Mouse (Mus musculus): ENCODE results near the gene Gipc1. TPM values are rescaled to one million over a fixed set of nuclear protein-coding genes. Genes with fewer than 3 reads are reported as not detected.

The Gipc1 gene
- 65.1 TPM for polyA plus RNA-seq (2017; shearing (Covaris generic))

DNA sequence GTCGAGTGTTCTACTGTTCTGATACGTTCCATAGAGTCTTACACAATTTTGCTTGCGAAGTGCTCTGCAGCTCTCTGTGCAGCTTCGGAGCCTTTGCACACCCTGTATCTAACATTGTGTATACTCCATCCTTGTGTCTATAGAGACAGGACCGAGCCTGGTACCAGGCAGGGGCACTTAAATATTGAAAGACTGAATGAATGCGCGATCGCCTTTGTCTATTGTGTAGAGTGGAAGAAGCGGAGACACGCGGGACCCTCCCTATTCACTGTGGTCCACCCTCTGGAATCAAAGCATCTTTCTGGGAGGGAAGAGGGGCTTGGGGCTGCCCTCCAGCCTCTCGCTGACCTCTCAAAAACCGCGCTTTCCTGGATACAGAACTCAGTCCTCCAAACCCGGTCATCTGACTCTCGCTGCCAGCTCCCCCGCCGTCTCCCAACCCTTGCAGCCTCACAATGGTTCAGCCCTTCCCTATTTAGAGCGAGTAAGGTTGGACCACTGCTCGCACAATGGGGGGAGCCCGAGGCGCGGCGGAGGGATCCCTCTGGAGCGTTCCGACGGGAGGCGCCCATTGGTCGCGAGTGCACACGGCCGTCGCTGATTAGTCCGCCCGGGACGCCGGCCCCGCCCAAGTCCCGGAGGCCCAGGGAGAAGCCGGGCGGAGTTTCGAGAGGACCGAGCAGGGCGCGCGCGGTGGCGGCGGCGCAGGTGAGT is at the start of gene Gipc1:
Gipc1 (plus strand) TSS at position 648 of the 714 bp plus-strand sequence.

DNA sequence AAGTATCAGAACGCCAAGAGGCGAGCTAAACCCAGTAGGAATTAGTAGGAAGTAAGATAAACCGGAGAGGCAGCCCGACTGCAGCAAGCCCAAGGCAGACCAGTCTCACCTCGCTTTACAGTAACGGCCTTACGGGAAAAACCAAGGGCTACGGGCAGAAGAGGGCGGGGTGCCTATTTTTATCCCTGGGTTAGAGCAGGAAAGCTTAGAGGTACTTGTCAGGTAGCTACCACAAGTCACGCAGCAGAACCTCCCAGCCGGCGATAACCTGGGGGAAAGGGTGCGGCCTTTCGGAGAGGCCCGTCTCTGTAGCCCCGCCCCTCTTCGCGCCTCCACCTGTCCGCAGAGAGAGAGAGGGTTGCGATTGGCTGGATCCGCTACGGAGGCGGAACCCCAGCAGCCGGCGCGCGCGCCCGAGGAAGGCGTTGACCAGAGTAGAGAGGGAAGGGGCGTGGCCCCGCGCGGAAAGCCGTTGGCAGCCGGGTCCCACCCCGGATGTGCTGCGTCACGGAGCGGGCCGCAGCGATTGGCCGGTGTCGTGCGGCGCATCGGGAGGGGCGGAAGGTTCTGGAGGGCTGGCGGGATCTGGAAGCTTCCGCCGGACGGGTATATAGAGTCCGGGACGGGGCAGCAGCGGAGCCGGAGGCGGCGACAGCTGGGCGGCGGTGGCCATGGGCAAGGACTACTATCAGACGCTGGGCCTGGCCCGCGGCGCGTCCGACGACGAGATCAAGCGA is 44.6 kb upstream of the Gipc1 start, which contains the start of the genes Tecr and Dnajb1:
Tecr (minus strand) TSS at position 311 of the 737 bp plus-strand sequence.
Dnajb1 (plus strand) TSS at position 533 of the 737 bp plus-strand sequence.

DNA sequence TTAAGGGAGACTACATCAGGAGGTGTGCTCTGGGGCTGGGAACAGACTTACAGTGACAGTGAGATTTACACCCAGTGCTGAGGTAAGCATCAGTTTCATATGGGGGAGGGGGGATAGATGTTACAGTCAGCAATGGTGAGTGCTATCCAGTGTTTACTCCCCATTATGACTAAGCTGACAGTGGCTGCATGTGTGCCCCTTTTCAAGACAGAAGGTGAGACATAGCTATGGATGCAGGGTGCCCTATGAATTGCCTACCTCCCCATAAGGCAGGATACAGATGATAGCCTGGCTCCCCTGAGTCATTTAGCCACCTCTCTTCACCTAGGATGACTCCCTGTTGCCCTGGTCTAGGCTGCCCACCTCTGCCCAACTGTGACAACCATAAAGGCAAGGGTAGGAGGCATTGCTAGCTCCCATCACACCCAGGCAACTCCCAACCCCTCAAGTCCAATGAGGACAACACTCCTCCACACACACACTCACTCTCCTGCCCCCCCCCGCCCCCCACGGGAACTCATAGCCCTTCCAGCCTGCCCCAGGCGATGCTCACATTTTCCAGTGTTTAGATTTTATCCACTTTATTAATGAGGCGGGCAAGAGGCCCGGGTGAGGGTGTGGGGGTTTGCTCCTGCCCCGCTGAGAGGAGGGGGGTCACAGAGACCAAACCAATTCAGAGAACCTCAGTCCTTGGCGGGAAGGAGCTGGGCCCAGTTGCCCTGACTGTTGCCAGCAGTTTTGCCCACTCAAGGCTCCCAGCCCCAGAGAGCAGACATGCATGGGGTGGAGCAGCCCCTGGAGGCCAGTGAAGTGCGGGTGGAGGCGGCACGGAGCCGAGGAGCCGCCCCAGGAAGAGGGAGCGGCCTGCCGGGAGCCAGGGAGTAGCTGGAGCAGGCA is 13.7 kb downstream of the Gipc1 start, which contains the start of gene Ptger1:
Ptger1 (plus strand) TSS at position 710 of the 897 bp plus-strand sequence.

DNA sequence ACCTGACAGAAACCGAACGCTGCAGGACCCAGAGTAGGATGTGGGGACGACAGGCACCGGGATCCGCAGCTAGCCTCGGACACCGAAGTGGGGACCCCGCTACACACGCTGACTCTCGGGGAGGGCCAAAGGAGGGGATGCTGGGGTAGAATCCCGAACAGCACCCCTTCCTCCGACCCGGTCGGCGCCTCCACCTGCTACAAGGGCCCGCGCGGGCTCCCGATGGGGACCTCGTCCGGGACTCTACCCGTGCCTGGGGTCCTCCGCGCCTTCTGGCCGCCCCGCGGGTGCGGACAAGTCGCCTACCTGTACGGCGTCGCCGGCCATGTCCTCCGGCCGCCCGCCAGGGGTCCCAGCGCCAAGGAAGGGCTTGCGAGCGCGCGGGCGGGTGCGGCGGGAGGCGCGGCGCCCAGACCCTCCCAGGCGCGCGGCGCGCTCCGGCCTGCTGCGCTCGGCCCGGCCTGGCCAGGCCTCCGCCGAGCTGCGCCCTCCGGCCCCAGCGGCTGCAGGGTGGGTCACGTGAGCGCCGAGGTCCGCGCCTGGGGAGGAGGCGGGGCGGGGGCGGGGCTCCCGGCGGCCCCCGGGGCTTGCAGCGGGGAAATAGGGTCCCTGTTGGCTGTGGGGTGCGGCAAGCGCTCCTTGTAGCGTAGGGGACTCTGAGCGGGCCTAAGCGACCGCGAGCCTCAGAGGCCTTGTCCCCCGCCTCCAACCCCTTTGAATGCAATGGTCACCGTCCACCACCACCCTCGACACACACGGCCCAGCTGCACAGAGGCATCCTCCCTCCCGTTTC is 46.4 kb downstream of the Gipc1 start, which contains the start of gene Pkn1:
Pkn1 (minus strand) TSS at position 519 of the 793 bp plus-strand sequence.

Other genes starting within 250 kb of the Gipc1 start
- 27.8 TPM for gene Scoc, start 194.3 kb upstream of the Gipc1 start, polyA plus RNA-seq (2017; shearing (Covaris generic))
- gene Olfr370, start 116.9 kb upstream of the Gipc1 start, polyA plus RNA-seq (2017; shearing (Covaris generic)): not detected
- gene Ndufb7, start 86.0 kb upstream of the Gipc1 start, polyA plus RNA-seq (2017; shearing (Covaris generic)): 283 TPM
- 480 TPM for gene Tecr, start 44.7 kb upstream of the Gipc1 start, polyA plus RNA-seq (2017; shearing (Covaris generic))
- gene Dnajb1, start 44.5 kb upstream of the Gipc1 start, polyA plus RNA-seq (2017; shearing (Covaris generic)): 128 TPM
- 0.43 TPM for gene Ptger1, start 14.0 kb downstream of the Gipc1 start, polyA plus RNA-seq (2017; shearing (Covaris generic))
- 16.0 TPM for gene Pkn1, start 46.5 kb downstream of the Gipc1 start, polyA plus RNA-seq (2017; shearing (Covaris generic))
- 195 TPM for gene Ddx39, start 62.5 kb downstream of the Gipc1 start, polyA plus RNA-seq (2017; shearing (Covaris generic))
- gene Adgre5, start 88.6 kb downstream of the Gipc1 start, polyA plus RNA-seq (2017; shearing (Covaris generic)): 524 TPM
- 3.8 TPM for gene Adgrl1, start 247.4 kb downstream of the Gipc1 start, polyA plus RNA-seq (2017; shearing (Covaris generic))